Mouse (Mus musculus): ENCODE data around the gene Kcnk13. TPM values are rescaled to one million over a fixed set of nuclear protein-coding genes. Genes with fewer than 3 reads are reported as not detected.

Kcnk13 gene
- total RNA-seq, 2 experiments from 2014 or later, result 6.8 to 6.9 TPM

- DNase-seq (ENCODE audit: extremely low spot score in 1 of 2, low spot score in 1 of 2), result no peak
These were observed 115.5 kb downstream of the Kcnk13 start for GRCm38 (mm10) chr12:100079636-100080286.

- no peak for DNase-seq (ENCODE audit: extremely low spot score in 1 of 2, low spot score in 1 of 2)
These were observed 123.7 kb downstream of the Kcnk13 start for GRCm38 (mm10) chr12:100088026-100088425.

GRCm38 (mm10) chr12:100089265-100089664 lies 125.0 kb downstream of the Kcnk13 start:
- DNase-seq (ENCODE audit: extremely low spot score in 1 of 2, low spot score in 1 of 2), result no peak

- DNase-seq (ENCODE audit: extremely low spot score in 1 of 2, low spot score in 1 of 2), result no peak
These were observed 126.5 kb downstream of the Kcnk13 start for GRCm38 (mm10) chr12:100090750-100091149.

DNA sequence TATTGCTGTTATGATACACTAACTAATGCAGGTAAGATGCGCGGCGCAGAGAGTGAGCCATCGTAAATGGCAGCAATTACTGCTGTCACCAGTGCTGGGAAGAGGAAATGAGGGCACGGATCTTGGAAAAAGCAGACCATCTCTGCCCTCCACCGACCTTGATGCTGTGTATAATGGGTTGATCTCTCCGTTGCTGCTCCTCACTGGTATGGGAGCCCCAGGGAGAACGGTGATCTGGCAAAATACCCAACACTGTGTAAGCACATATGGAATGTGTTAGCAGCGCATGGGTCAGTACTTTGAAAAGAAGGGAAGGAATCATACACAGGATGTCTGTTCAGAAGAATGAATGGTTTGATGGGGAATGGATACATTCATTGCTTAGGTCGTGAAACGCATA lies 128.7 kb downstream of the Kcnk13 start:
- no peak for DNase-seq (ENCODE audit: extremely low spot score in 1 of 2, low spot score in 1 of 2)

- peak in 1 of 2 experiments; percentile 49 for DNase-seq (ENCODE audit: extremely low spot score in 1 of 2, low spot score in 1 of 2)
These were observed 135.8 kb downstream of the Kcnk13 start for GRCm38 (mm10) chr12:100099971-100100706.

- no peak for DNase-seq (ENCODE audit: extremely low spot score in 1 of 2, low spot score in 1 of 2)
These were observed 136.4 kb downstream of the Kcnk13 start for GRCm38 (mm10) chr12:100100707-100101030.

DNA sequence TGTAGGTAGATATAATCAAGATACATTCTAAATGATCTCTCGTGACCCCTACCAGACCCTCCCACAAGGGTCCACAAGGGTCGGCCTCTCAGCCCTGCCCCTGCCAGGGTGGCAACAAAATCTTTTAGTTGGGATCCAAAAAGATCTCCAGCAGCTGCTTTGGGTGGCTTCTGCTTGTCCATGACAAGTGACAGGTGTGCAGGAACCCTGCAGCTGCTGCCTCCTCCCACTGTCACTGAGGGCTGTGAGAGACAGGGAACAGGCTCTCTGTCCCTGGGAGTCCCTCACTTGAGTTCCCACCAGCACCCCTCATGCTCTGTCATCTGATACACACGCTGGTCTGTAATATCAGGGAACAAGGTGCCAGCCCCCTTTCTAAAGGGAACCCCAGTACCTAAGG lies 137.4 kb downstream of the Kcnk13 start:
- no peak for DNase-seq (ENCODE audit: extremely low spot score in 1 of 2, low spot score in 1 of 2)

DNA sequence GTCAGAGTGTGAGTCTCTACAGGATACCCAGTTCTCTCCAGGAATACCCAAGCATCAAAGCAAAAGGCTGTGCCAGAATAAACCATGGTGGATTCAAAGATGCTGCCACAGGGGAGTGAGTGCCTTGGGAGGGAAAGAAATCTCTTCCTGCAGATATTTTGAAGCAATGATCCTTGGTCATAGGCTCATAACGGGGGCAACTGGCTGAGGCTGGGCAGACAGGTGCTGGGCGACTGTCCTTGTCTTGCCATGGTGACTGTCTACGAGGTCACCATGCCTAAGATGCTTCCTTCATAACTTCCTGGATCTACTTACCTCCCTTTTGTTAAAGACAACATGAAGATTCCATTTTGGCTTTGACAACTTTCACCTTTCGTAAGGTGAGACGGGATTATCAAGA lies 140.2 kb downstream of the Kcnk13 start:
- no peak for DNase-seq (ENCODE audit: extremely low spot score in 1 of 2, low spot score in 1 of 2)

DNA sequence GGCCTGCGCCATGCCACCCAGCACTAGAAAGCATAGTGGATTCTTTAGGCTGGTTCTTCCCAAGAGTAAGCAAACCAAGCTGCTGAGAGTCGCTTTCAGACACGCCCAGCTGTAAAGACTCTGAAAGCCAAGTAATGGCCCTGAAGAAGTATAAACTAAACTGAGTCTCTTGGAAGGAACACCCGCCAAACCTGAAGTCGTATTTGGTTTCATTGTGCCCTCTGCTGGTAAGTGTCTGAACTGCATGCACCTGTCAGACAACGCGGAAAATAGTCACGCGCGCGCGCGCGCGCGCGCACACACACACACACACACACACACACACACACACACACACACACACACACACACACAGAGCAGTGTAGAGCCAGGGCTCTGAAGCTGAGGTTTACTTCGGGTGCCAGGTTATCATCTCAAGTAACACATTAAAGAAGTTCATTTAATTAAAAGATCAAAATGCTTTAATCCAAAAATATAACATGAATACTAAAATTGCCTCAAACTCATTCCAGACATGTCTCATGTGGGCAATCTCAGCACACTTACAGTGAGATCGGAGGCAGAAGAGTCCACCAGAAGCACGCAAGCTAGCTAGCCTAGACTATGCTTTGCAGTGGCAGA lies 142.1 kb downstream of the Kcnk13 start:
- DNase-seq (ENCODE audit: extremely low spot score in 1 of 2, low spot score in 1 of 2), result peak; percentile 66 to 94

DNA sequence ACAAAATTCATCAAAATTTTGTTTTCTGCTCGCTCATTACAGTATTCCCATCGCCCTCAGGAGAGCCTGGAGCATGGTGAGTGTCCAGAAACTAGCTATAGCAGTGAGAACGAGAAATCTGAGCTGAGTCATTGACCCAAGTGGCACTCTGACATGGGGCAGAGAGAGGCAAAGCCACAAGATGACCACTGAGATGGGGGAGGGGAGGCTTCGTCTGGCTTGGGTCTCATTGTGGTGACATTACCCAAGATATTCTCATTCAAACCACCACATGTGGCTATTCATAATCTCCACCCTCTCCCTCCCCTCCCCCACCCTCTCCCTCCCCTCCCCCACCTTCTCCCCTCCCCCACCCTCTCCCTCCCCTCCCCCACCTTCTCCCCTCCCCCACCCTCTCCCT lies 143.1 kb downstream of the Kcnk13 start:
- DNase-seq (ENCODE audit: extremely low spot score in 1 of 2, low spot score in 1 of 2), result no peak

- DNase-seq (ENCODE audit: extremely low spot score in 1 of 2, low spot score in 1 of 2), result peak; percentile 61
These were observed 145.8 kb downstream of the Kcnk13 start, which contains the start of gene Psmc1 for GRCm38 (mm10) chr12:100109986-100110696. Gene Psmc1 (plus strand): TSS chr12:100110154.

Small RNA genes lying within 50 kb of the gene (microRNA-seq; reads per million reads assigned to microRNA genes)
- gene Gm23291, result 0 reads per million in 2 experiments

Other genes starting within 250 kb of the Kcnk13 start
- gene Efcab11, start 80.1 kb upstream of the Kcnk13 start, total RNA-seq (2021), result under 1 TPM; 0.26 to 0.27 TPM
- 10 to 100 TPM; 26.2 to 29.5 TPM for gene Tdp1, start 80.0 kb upstream of the Kcnk13 start, total RNA-seq (2021)
- 100 to 1,000 TPM; 171 to 205 TPM for gene Psmc1, start 145.7 kb downstream of the Kcnk13 start, total RNA-seq (2021)
- gene Nrde2, start 195.2 kb downstream of the Kcnk13 start, total RNA-seq (2021), result 10 to 100 TPM; 19.4 to 21.7 TPM
- 1,000 to 10,000 TPM; 1,915 to 2,063 TPM for gene Calm1, start 234.9 kb downstream of the Kcnk13 start, total RNA-seq (2021)

Measured in layer of hippocampus, postnatal 25 days (tissue).